Mouse (Mus musculus) urinary bladder, postnatal 25 days (tissue): ENCODE data around the gene Med28.

Experiments
- DNase-seq: peaks from one replicate; pipeline ENCODE4 v3.0.0; 2022; ENCODE audit warnings: low spot score

The Med28 gene

DNA sequence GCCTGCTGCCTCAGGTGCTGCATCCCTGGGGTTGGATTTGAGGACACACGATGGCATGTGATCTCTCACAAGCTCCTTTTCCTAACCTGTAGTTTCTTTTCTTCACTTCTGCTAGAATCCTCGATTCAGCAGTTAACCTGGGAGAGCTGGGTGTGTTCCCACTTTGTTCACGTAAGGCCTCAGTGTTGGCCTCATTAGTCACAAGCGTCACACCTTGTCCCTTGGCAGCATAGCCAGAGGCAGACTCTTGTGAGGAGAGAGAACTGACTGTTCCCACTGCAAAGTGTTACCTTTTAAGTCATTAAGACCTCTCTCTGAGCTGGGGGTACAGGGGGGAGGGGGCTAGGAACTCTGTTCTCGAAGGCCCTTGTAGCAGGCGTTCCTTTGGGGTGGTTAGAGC lies 7.1 kb upstream of the Med28 start:
- no peak for DNase-seq

DNA sequence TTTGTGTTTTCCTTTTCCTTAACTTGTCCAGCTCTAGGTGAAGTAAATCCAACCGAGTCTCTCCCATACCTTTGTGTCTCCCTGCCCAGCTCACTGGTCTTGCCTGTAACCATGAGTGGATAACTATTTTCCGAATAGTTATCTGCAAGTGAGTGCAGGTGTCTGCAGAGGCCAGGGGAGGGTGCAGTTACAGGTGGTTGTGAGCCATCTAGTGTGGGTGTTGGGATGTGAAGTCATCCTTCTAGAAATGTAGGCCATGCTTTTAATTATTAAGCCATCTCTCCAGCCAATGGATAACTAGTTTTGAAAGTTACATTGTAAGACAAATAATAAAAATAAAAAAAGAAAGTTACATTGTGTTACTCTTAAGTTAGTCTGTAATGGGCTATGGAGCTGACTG lies 6.5 kb upstream of the Med28 start:
- no peak for DNase-seq

DNA sequence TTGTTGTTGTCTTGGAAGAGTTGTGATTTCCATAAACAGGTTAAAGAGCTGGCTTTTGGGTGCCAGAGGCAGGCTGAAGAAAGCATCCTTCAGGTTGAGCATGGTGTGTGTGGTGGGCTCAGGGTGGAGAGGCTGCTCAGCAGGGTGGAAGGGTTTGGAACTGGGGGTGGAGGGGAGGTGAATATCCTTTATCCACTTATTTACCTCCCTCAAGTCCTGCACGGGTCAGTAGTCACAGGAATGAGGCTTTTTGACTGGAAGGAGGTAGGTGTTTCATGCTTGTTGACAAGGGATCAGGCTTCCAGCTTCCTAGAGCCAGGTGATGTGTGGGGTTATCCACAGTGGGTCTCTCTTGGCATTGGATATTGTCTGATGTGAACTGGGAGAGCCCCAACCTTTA lies 5.4 kb upstream of the Med28 start:
- no peak for DNase-seq

DNA sequence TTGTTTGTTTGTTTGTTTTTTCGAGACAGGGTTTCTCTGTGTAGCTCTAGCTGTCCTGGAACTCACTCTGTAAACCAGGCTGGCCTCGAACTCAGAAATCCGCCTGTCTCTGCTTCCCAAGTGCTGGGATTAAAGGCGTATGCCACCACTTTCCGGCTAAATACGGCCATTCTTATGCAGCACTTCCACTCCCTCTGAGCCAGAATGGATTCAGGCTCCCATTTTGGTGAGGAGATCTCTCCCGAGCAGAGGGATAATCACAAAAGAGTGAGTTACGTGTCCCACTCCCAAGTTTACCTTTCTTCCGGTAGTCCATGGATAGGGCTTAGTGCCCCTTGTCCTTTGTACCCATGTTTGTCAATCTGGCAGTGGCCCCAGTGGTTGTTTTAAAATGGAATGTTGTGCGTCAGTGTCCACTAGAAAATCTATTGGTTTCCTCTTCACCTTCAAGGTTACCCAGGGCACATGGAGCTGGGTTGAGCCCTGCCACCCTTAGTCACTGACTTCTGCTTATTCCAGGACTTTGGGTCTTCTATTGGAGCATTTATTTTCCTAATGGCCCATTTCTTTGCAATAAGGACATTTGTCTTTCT lies 4.8 kb upstream of the Med28 start:
- no peak for DNase-seq

DNA sequence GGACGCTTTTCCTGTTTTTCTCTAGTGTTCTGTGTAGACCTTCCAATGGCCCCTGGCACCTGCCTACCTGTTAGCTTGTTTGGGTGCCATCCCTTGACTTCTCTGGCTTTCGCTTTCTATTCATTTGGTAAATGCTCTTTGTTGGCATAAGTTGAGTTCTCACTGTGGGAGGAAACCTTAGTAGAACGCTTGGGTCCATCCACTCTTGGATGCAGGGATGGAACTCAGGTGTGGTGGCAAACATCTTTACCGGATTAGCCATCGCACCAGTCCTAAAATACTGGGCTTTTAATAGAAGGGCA lies 731 bp downstream of the Med28 start:
- no peak for DNase-seq

DNA sequence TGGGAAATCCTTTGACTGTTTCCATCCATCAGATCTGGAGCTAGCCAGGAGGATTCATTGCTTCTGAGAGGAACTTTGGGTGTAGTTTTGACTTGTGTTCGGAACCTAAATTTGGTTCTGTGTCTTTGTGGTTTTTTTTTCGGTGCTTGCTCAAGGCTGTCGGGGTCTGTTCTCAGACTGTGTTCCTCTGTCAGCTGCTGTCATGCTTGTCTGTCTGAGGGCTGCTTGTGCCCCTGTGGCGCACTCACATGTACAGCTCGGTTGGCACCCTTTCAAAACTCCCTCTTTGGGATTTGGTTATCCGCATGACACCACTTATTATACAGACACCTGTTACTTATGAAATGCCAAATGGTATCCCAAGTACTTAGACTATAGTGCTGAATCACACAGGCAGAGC lies 1.6 kb downstream of the Med28 start:
- no peak for DNase-seq

DNA sequence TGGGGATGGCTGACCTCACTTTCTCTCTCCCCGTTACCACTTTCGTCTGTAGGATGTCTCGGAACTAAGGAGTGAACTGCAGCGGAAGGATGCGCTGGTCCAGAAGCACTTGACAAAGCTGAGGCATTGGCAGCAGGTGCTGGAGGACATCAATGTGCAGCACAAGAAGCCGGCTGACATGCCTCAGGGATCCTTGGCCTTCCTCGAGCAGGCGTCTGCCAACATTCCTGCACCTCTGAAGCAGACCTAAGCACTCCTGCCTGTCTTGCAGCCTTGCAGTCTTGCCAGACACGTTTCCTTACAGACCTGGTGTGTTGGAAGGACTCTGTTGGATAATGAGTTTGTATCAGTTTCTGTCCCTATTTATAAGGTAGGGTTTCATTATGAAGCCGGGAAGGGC lies 5.1 kb downstream of the Med28 start:
- DNase-seq = no peak

DNA sequence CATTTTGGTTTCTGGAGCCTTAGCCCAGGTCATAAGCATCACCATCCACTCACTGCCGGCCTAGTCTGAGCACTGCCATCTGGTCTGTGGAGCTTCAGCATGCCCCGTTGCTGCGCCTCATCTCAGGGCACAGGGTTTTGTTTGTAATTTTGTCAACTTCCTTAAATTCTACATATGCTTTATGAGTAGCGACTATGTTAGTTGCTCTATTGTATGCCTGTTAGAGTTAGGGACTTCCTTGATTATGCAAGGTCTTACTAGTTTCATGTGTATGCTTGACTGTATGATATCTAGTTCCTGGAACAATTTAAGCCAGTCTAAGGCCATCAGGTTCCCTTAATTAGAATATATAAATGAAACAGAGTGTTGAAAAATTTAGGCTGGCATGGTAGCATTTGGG lies 6.3 kb downstream of the Med28 start:
- DNase-seq = no peak

DNA sequence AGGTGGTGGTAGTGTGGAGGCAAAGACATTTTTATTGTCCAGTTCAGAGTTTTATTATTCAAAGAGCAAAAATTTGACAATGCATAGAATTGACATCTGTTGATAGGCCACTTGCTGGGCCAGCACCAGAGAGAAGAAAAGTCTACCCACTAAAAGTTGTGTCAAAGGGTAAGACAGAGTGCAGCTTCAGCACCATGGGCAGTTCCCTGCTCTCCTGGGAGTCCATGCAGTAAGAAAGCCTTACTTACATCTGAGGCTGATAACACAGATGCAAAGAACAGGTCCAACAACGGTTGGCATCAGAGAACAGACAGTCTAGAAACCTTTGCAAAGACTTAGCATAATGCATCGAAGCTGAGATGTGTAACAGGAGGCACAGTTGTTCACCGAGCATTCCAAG lies 9.7 kb downstream of the Med28 start:
- no peak for DNase-seq

DNA sequence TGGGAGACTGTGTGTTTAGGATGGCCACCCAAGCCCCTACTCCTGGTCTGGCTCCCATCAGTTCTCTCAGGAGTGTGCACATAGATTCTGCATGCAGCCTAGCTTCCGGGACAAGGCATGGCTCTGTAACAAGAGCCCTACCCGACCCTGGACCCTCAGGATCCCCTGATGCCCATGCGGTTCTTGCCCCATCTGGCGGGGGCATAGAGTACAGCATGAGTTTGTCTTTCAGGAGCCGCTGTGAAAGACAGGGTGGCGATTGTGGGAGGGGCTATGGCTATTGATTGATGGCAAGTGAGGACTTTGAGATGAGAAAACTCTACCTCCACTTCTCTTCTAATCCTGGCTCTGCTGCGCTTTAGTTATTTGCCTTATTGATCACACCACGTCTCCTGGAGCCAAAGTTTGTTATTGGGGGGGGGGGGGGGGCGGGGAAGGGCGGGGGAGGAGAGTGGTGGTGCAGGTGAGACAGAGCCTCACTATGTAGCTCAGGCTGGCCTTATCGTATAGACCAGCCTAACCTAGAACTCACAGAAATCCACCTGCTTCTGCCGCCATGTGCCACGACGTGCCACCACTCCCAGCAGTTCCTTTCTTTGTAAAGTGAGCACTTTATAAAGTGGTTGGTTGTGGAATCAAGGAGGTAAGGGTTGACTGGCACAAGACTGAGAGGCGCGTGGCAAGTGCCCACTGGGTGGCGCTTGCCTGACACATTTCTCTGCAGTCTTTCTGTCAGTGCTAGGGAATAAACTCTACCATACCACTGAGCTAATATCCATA lies 14.5 kb downstream of the Med28 start:
- DNase-seq = peak; percentile 16

DNA sequence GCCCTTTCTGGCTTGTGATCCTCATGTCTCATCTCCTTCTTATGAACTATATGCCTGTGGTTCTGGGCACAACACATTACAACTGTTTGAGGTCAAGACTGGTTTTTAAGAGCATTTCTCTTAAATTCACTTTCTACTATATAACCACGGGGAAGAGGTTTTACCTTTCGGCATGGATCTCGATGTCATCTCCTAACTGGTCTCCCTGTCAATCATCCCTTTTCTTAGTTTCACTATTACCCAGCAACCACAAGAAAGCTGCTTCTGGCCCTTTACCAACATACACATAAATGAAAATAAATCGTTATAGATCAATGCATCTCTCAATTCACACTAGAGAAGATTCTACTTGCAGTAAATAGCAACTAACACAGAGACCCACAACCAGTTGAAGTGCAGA lies 15.1 kb downstream of the Med28 start:
- DNase-seq = no peak

DNA sequence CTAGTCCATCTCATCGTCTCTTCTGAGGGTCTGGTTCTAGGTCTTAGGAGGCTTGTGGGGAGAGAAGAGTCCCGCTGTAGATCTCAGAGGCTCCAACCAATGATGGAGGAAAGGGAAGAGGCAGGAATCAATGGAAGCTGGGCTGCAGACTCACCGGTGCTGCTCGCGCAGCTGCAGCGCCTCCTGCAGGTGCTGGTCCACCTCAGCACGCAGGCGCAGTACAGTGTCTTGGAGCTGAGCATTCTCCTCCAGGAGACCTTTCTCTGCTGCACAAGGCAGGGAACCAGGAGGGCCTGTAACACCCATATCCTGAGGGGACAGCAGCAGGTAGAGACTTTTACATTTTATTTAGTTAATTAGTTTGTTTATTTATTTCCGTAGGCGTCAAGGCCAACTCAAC lies 19.5 kb downstream of the Med28 start:
- no peak for DNase-seq

DNA sequence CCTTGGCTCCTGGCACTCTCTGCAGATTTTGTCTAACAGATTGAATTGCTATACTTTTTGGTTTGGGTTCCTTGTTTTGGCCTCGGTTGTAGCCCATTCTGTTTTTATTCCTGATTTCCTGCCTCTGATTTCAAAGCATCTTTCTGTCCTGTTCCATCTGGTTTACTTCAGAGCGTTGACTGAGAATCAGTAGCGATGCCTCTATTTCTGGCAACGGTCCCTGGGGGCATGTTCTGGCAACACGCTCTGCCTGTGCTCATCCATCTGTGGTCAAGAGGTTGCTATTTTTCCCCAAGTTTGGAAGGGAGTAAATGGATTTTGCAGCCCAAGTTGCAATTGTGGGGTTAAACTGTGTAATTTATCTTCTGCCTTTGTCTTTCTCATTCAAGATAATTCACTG lies 23.3 kb downstream of the Med28 start:
- no peak for DNase-seq

DNA sequence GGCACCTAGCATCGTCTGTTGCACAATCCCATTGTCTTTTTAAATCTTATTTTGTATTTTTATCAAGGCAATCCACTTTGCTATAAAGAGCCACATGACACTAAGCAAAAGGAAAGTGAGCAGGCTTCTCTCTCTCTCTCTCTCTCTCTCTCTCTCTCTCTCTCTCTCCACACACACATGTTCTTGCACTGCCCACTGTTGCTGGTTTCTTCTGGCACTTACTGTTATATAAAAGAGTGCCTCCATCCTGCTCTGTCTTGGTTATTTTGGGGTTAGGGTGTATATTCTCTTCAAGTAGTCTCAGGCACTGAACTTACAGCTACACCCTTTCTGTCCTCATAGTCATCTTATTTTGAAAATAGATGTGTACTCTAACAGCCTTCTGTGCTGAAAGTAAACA lies 29.6 kb downstream of the Med28 start:
- DNase-seq = no peak

DNA sequence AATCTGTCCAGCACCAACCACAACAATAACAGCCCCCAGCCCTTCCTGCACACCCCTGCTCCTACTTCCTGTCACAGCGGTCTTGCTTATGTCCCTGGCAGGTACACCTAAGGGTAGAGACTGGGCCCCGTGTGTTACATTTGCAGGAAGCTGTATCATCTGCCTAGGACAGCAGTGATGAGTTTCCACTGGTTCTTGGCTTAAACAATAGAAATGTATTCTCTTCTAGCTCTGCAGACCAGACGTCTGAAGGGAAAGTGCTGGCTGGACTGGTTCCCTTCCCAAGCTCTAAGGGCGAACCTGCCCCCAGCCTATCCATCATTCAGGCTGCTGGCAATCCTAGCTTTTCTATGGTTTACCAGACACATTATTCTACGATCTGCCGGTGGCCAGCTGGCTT lies 44.0 kb downstream of the Med28 start:
- no peak for DNase-seq

DNA sequence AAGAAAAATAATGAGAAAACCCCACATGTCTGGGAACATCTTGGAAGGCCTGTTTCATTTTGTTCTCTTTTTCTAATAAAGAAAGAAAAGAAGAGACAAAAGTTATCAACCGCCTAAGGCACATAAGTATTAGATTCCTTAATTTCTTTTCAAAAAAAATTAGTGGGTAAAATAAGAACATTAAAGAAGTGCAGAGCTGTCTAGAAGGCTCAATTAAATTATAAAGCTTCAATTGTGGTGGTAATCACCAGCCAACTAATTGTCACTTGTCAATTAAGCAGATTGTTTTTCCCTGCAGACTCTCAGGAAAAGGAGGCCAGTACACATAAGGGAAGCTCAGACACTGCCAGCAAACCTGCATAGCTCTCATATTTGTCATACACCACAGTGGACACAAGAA lies 45.8 kb downstream of the Med28 start:
- no peak for DNase-seq

DNA sequence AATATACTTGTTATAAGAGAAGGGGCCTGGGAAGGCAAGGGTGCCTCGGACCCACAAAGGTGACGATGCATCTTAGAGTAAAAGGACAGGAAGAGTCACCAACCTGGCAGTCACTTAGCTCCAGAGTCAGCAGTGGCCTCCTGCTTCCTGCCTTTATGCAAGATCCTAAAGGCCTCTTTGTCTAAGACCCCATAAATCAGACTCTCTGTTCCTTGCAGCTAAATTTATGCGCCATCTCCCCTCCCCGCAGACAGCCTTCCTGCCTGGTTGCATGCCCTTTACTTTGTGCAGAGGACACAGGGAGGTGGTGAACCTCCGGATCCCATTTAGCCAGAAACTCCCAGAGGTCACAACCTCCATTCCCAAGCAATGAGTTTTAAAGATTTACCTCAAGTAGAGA lies 52.8 kb downstream of the Med28 start:
- DNase-seq = no peak

DNA sequence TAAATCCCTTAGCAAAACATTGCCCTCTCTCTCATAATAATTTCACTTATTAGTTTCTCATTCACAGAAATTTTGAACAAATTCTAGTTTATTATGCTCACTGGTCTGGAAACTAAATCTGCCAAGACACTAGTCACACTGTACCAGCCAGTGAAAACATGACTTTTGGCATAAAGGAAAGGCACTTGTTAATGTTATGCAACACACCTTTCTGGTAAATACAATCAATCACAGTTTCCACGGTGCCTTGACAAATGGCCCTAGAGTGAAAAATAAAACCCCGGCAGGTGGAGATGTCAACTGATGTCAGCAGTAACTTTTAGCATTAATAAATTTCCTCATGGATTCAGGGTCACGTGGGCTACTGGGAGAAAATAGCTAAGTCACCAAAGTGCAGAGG lies 56.7 kb downstream of the Med28 start:
- DNase-seq = no peak

DNA sequence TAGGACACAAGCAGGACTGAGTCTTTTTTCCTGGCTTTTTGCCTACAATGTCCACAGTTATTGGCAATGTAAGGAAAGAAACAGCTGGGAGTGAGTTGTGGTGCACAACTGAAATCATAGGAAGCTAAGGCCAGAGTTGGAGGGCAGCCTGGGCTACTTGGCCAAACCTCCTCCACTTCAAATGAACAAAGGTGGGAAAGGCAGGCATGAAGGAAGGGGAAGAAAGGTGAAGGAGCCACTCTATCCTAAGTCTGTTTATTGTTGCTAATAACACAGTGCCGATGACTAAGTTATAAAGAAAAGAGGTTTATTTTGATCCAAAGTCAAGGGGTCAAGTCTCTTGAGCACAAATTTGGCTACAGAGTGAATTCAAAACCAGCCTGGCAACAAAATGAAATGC lies 57.3 kb downstream of the Med28 start:
- no peak for DNase-seq
